Mouse (Mus musculus) kidney, embryonic 14.5 days (tissue): ENCODE results near the gene Iqcf3. TPM values are rescaled to one million over a fixed set of nuclear protein-coding genes. Genes with fewer than 3 reads are reported as not detected.
"Not testable (repeated sequence)": the region's sequence is repeated elsewhere in the genome, so short reads cannot be mapped to it uniquely, and the experiment has no call there.

Source experiments
- ATAC-seq: fragments of 200-750 bp; cut with Nextera tagmentation; 2 replicates; pipeline ENCODE4 v1.8.0; 2017; ENCODE audit warnings: moderate number of reproducible peaks, mild to moderate bottlenecking, moderate TSS enrichment, moderate library complexity; ENCODE audit not compliant: low FRiP score, low TSS enrichment
- H3K27ac ChIP-seq: fragments of 300-500 bp; sonication (generic); 2 replicates; pipeline ENCODE4 v1.5.1; 2014; ENCODE audit warnings: low read depth, mild to moderate bottlenecking, low read length, moderate library complexity, mixed read lengths
- H3K27me3 ChIP-seq: fragments of 300-500 bp; sonication (generic); 2 replicates; pipeline ENCODE4 v1.6.1; 2014; ENCODE audit warnings: mild to moderate bottlenecking, low read length; ENCODE audit not compliant: control insufficient read depth, insufficient read depth
- H3K36me3 ChIP-seq: fragments of 300-500 bp; sonication (generic); 2 replicates; pipeline ENCODE4 v1.6.1; 2014; ENCODE audit warnings: low read length, mixed read lengths; ENCODE audit not compliant: control insufficient read depth, insufficient read depth
- H3K4me1 ChIP-seq: fragments of 300-500 bp; sonication (generic); 2 replicates; pipeline ENCODE4 v1.6.1; 2014; ENCODE audit warnings: low read length, mixed read lengths; ENCODE audit not compliant: control insufficient read depth, insufficient read depth
- H3K4me2 ChIP-seq: fragments of 300-500 bp; sonication (generic); replicated peaks from 2 replicates; pipeline ENCODE4 v1.6.1; 2014; ENCODE audit warnings: low read depth, mild to moderate bottlenecking, low read length
- H3K4me3 ChIP-seq: fragments of 300-500 bp; sonication (generic); 2 replicates; pipeline ENCODE4 v1.5.1; 2014; ENCODE audit warnings: mild to moderate bottlenecking, low read length
- H3K9ac ChIP-seq: fragments of 300-500 bp; sonication (generic); 2 replicates; pipeline ENCODE4 v1.6.1; 2014; ENCODE audit warnings: low read depth, mild to moderate bottlenecking, low read length, moderate library complexity
- H3K9me3 ChIP-seq: fragments of 300-500 bp; sonication (generic); 2 replicates; pipeline ENCODE4 v1.6.1; 2016; ENCODE audit warnings: low read length; ENCODE audit not compliant: control insufficient read depth
- WGBS: fragments of 180-500 bp; shearing (Covaris S2); extraction: QIAGEN DNeasy Blood & Tissue Kit; methylation state at CpG from one replicate; pipeline ENCODE4 v1.1.7; 2014; 5-methylcytosine and 5-hydroxymethylcytosine counted together
- polyA plus RNA-seq: library from polyadenylated mRNA; unstranded; fragments of >200 nt; fragmentation: Nextera tagmentation; extraction: Ambion mirVana; gene quantifications from 2 replicates; pipeline ENCODE4 v1.2.1, GENCODE M21; 2014

Gene Iqcf3
- not detected in 2 replicates for polyA plus RNA-seq

GRCm38 (mm10) chr9:106561531-106561930 is at the start of gene Iqcf3:
Gene Iqcf3, minus strand, starts transcription at chr9:106561631.
- H3K4me3 ChIP-seq = no peak within 1 kb of the TSS
- no peaks in the 10 kb centered on the region for H3K9me3 ChIP-seq
- H3K9ac ChIP-seq = no peak within 1 kb of the TSS
- H3K4me2 ChIP-seq = no peak within 1 kb of the TSS
- H3K27me3 ChIP-seq = no peaks in the 10 kb centered on the region
- H3K27ac ChIP-seq = no peak within 1 kb of the TSS
- WGBS = 92% methylated on average over 5 of the region's 5 CpGs
- no peak for ATAC-seq
- no peaks in the 10 kb centered on the region for H3K36me3 ChIP-seq
- no peaks in the 10 kb centered on the region for H3K4me1 ChIP-seq

DNA sequence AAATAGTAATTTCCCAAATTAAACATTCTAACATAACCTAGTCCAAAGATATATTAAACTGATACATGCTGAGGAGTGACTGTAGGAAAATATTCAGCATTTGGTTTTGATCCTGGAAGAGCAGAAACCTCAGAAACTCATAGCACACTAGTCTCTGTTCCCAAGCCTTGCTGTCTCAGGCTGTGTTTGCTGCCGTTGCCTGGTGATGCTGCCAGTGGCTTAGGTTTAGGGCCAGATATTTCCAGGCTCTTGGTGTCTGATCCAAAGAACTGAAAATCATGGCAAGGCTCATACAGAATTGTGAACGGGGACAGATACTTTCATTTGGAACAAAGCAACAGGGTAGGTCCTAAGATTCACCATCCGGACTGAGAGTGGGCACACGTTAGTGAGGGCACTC is 49.3 kb upstream of the Iqcf3 start:
- no peak for ATAC-seq
- 87% methylated on average over 4 of the region's 4 CpGs for WGBS
- H3K4me2 ChIP-seq = no peak overlapping the region
- no peaks in the 10 kb centered on the region for H3K27me3 ChIP-seq
- H3K4me3 ChIP-seq = no peak overlapping the region
- H3K9ac ChIP-seq = no peak overlapping the region
- no peaks in the 10 kb centered on the region for H3K9me3 ChIP-seq
- no peak overlapping the region for H3K27ac ChIP-seq
- no peaks in the 10 kb centered on the region for H3K4me1 ChIP-seq
- no peaks in the 10 kb centered on the region for H3K36me3 ChIP-seq

DNA sequence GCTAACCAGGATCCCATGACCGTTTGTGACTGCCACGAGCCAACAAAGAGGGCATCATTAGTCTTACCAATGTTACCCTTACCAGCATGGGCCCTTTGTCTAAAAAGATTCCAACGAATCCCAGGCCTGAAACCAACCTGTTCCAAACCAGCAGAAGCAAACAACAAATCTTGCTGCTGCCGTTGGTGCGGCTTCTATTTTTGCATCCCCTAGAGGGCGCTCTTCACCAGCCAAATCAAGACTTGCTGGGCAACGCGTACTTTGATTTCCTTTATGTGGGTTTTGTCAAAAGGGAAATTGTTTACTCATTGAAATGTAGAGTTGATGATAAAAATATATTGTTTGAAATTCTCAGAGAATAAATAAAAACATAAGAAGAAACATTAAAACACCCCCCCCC is 39.1 kb upstream of the Iqcf3 start:
- no peaks in the 10 kb centered on the region for H3K4me1 ChIP-seq
- no peaks in the 10 kb centered on the region for H3K9me3 ChIP-seq
- H3K4me3 ChIP-seq = no peak overlapping the region
- no peak overlapping the region for H3K4me2 ChIP-seq
- no peaks in the 10 kb centered on the region for H3K27me3 ChIP-seq
- no peaks in the 10 kb centered on the region for H3K36me3 ChIP-seq
- no peak overlapping the region for H3K9ac ChIP-seq
- no peak for ATAC-seq
- WGBS = 30% methylated on average over 8 of the region's 8 CpGs
- H3K27ac ChIP-seq = no peak overlapping the region

DNA sequence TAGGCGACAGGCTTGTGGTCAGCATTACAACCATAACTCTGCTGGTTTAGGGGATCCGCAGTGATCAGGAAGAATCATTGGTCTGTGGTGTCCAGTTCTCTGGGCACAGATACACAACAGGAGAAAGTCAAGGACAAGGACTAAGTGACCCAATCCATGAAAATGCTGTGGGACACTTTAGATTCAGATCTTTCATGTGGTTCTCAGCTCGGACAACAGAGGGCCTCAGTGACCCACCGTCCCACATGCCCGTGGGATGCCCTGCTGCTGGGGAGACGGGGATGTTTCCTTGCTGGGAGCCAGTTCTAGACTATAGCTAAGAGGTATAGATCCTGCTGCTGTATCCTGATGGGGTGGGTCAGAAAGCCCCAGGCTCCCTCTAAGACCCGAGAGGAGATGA is 37.0 kb upstream of the Iqcf3 start:
- no peak overlapping the region for H3K9ac ChIP-seq
- H3K4me1 ChIP-seq = no peaks in the 10 kb centered on the region
- H3K4me3 ChIP-seq = no peak overlapping the region
- no peak overlapping the region for H3K4me2 ChIP-seq
- H3K36me3 ChIP-seq = no peaks in the 10 kb centered on the region
- no peaks in the 10 kb centered on the region for H3K9me3 ChIP-seq
- WGBS = 38% methylated on average over 7 of the region's 7 CpGs
- no peaks in the 10 kb centered on the region for H3K27me3 ChIP-seq
- H3K27ac ChIP-seq = no peak overlapping the region
- no peak for ATAC-seq

DNA sequence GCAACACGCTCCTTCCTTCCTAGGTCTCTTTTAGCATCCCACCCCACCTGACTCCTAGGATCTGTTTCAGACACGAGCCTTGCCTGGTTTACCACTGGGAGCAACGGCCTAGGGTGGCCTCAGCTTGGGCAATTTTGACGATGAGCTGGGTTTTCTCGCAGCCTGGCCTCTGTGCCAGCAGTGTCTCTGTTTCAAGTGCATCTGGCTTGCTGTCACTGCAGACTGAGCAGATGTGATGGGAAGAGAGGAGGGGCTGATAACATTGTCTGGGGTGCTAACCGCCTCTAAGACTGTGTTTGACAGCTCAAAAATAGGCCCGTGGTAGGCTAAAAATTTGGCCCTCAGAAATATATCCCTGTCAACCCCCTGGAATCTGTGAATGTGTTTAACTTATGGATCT is 34.4 kb upstream of the Iqcf3 start:
- H3K4me3 ChIP-seq = no peak overlapping the region
- no peak overlapping the region for H3K4me2 ChIP-seq
- no peak overlapping the region for H3K9ac ChIP-seq
- H3K9me3 ChIP-seq = no peaks in the 10 kb centered on the region
- ATAC-seq = no peak
- H3K27me3 ChIP-seq = no peaks in the 10 kb centered on the region
- no peaks in the 10 kb centered on the region for H3K4me1 ChIP-seq
- H3K27ac ChIP-seq = no peak overlapping the region
- H3K36me3 ChIP-seq = no peaks in the 10 kb centered on the region
- 72% methylated on average over 7 of the region's 7 CpGs for WGBS

- peak; percentile 52; the same call in 1 of the 2 replicates for ATAC-seq
- not testable (repeated sequence) for H3K9me3 ChIP-seq, H3K27me3 ChIP-seq, H3K27ac ChIP-seq, H3K9ac ChIP-seq, H3K36me3 ChIP-seq, H3K4me3 ChIP-seq, H3K4me2 ChIP-seq, H3K4me1 ChIP-seq
- 11% methylated on average over 4 of the region's 4 CpGs for WGBS
Observed at GRCm38 (mm10) chr9:106595402-106595801, 34.0 kb upstream of the Iqcf3 start.

- no peaks in the 10 kb centered on the region for H3K36me3 ChIP-seq
- 91% methylated on average over 5 of the region's 5 CpGs for WGBS
- H3K4me1 ChIP-seq = no peaks in the 10 kb centered on the region
- ATAC-seq = no peak
- no peak overlapping the region for H3K4me3 ChIP-seq
- no peaks in the 10 kb centered on the region for H3K9me3 ChIP-seq
- H3K4me2 ChIP-seq = no peak overlapping the region
- H3K9ac ChIP-seq = no peak overlapping the region
- no peaks in the 10 kb centered on the region for H3K27me3 ChIP-seq
- no peak overlapping the region for H3K27ac ChIP-seq
Observed at GRCm38 (mm10) chr9:106592158-106592557, 30.7 kb upstream of the Iqcf3 start.

DNA sequence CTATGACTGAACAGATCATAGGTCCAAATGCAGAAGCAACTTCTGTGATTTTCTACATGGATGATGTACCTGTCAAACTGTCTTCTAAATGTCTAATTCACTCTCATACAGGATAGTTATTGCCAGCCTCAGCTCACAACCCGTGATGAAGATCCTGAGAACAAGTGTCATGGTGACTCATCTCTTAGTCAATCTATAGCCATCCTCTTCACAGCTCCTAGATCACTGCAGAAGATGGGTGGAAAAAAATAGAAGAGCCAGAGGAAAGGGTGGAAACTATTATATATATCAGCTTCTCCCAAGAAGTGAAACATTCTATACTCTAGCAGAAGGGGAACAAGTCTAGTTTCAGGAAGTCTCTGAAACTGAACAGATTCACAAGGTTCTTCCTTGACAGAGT is 21.1 kb upstream of the Iqcf3 start:
- Histone ChIP-seq H3K4me2 (no peak overlapping the region), H3K9ac (no peak overlapping the region), H3K4me1 (no peaks in the 10 kb centered on the region), H3K9me3 (no peaks in the 10 kb centered on the region), H3K27me3 (no peaks in the 10 kb centered on the region), H3K4me3 (no peak overlapping the region), H3K27ac (no peak overlapping the region), H3K36me3 (no peaks in the 10 kb centered on the region)
- 71% methylated on average over 1 of the region's 1 CpGs for WGBS
- ATAC-seq = no peak

- Histone ChIP-seq H3K4me2 (no peak overlapping the region), H3K36me3 (no peaks in the 10 kb centered on the region), H3K27me3 (no peaks in the 10 kb centered on the region), H3K27ac (no peak overlapping the region), H3K4me3 (no peak overlapping the region), H3K4me1 (no peaks in the 10 kb centered on the region), H3K9ac (no peak overlapping the region), H3K9me3 (no peaks in the 10 kb centered on the region)
- ATAC-seq = no peak
- whole genome bisulfite sequencing = 81% methylated on average over 7 of the region's 7 CpGs
Observed at GRCm38 (mm10) chr9:106580016-106580415, 18.6 kb upstream of the Iqcf3 start.

DNA sequence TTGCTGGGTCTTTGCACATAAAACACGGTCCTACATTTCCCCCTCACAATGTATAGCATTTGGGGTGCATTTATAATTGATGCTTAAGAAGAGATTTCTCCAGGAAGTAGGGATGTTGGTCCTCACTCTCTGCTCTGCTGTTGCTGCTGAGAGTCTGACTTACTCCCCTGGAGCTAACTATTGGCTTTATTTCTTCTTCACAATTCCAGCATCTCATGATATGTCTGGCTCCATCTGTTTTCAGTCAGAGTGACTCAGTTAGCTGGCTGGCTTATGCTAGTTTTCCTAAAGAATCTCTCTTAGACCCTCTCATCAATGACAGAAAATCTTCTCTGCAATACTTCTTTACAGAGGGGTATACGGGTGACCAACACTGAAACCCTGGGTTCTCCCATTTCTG is 14.7 kb upstream of the Iqcf3 start:
- no peak overlapping the region for H3K27ac ChIP-seq

More for the DNA sequence above, 14.7 kb upstream of the Iqcf3 start:
- no peak for ATAC-seq
- Histone ChIP-seq H3K4me1 (no peaks in the 10 kb centered on the region), H3K36me3 (no peaks in the 10 kb centered on the region), H3K9me3 (no peaks in the 10 kb centered on the region), H3K9ac (no peak overlapping the region), H3K4me2 (no peak overlapping the region), H3K27me3 (no peaks in the 10 kb centered on the region), H3K4me3 (no peak overlapping the region)
- 86% methylated on average over 2 of the region's 2 CpGs for WGBS
